Mouse (Mus musculus) G1E (cell line): ENCODE data around the gene Tdgf1. TPM values are rescaled to one million over a fixed set of nuclear protein-coding genes. Genes with fewer than 3 reads are reported as not detected.

ENCODE experiments used
- ATAC-seq: 2 replicates; pipeline ENCODE4 v1.8.0; 2016; ENCODE audit warnings: mild to moderate bottlenecking; ENCODE audit not compliant: insufficient number of reproducible peaks, poor library complexity, low FRiP score, severe bottlenecking; ENCODE audit errors: extremely low read depth
- DNase-seq: peaks from one replicate; pipeline ENCODE4 v3.0.0; 2012; ENCODE audit warnings: low spot score
- H3K27me3 ChIP-seq: 2 replicates; pipeline ENCODE4 v1.6.1; 2012; ENCODE audit warnings: mild to moderate bottlenecking, low read length, inconsistent platforms; ENCODE audit not compliant: insufficient read depth
- H3K36me3 ChIP-seq: replicated peaks from 2 replicates; pipeline ENCODE3; 2012; ENCODE audit warnings: mild to moderate bottlenecking, inconsistent platforms
- H3K4me1 ChIP-seq: 2 replicates; pipeline ENCODE4 v1.6.1; 2012; ENCODE audit warnings: low read depth, low read length, inconsistent platforms, mixed read lengths; ENCODE audit not compliant: insufficient read depth
- H3K4me3 ChIP-seq: 2 replicates; pipeline ENCODE4 v1.5.1; 2012; ENCODE audit warnings: low read depth, mild to moderate bottlenecking, inconsistent platforms, low read length, moderate library complexity, mixed read lengths
- H3K9me3 ChIP-seq: replicated peaks from 2 replicates; pipeline ENCODE4 v1.6.1; 2012; ENCODE audit warnings: inconsistent platforms
- CTCF ChIP-seq: IDR thresholded peaks from 2 replicates; pipeline ENCODE4 v1.5.1; 2012; ENCODE audit warnings: low read depth, low read length, inconsistent platforms, mixed read lengths
- GATA1 ChIP-seq: IDR thresholded peaks from 2 replicates; pipeline ENCODE4 v1.6.1; 2012; ENCODE audit warnings: borderline replicate concordance, low read length, inconsistent platforms, mixed read lengths
- GATA2 ChIP-seq: IDR thresholded peaks from 2 replicates; pipeline ENCODE4 v1.6.1; 2012; ENCODE audit warnings: low read depth, low read length, inconsistent platforms, borderline replicate concordance
- POLR2AphosphoS5 ChIP-seq: IDR thresholded peaks from 2 replicates; pipeline ENCODE4 v1.6.1; 2012; ENCODE audit warnings: low read depth, low read length, inconsistent platforms; ENCODE audit not compliant: insufficient replicate concordance
- TAL1 ChIP-seq: conservative IDR thresholded peaks from 2 replicates; pipeline ENCODE4 v1.6.1; 2012; ENCODE audit warnings: low read depth, low read length, inconsistent platforms, mixed read lengths
- polyA plus RNA-seq: library from polyadenylated mRNA; stranded (reverse); fragments of >175 nt; gene quantifications from 2 replicates; pipeline ENCODE4 v1.2.3, GENCODE M21; 2012
- total RNA-seq, 2 experiments: library from RNA; stranded (forward) in 1 of 2; stranded (reverse) in 1 of 2; fragments of 200-1000 nt in 1 of 2; fragments of >200 nt in 1 of 2; fragmentation: Nextera tagmentation in 1 of 2; gene quantifications; 2 replicates each; pipeline ENCODE4 v1.2.3; 2014 to 2017

Tdgf1 gene
- total and polyA plus RNA-seq, 3 experiments: 0.60 TPM; not detected in 2

DNA sequence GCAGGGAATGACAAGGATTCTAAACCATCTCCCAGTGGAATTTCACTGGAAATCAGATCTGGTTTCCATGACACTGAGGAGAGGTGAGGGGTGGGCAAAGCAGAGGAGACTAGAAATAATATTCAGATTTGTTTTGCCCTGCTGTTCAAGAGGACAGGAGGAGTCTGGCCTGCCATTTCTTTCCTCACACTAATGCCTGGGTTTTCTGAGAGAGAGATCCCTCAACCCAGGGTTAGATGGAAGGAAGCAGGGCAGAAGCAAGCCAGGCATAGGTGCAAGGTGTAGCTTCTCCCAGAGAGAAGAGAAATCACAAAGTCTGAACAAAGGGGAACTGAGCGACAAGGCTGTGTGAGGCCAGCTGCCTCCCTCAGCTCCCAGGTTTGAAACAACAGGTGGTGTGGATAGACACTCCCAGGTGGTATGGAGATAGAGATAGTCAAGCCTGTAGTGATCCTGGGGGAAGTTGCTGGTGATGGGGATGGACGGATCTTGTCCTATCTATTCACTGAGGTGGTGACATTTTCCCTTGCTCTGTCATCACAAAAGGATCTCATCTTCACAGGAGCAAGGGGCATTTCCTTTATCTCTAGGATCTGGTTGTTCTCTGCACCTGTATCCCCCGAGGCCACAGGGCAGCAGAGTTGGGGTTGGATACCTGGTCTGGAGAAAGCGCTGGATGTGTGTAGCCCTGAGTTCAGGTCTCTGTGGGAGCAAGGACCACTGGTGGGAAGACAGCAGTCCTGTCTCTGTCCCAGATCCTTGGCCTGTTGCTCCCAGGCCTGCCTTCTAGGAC lies 37.9 kb downstream of the Tdgf1 start:
- ATAC-seq: no peak
- H3K27me3 ChIP-seq: peaks cover 3% of the 10 kb centered on the region; the same call in 1 of the 2 replicates
- no peaks in the 10 kb centered on the region for H3K36me3 ChIP-seq
- DNase-seq: no peak
- no peaks in the 10 kb centered on the region for H3K9me3 ChIP-seq
- peaks cover 7% of the 10 kb centered on the region for H3K4me1 ChIP-seq
- no peak overlapping the region for H3K4me3 ChIP-seq
- no peak for TF ChIP-seq TAL1
- TF ChIP-seq POLR2AphosphoS5: no peak
- TF ChIP-seq GATA2: no peak
- TF ChIP-seq CTCF: no peak
- no peak for TF ChIP-seq GATA1

DNA sequence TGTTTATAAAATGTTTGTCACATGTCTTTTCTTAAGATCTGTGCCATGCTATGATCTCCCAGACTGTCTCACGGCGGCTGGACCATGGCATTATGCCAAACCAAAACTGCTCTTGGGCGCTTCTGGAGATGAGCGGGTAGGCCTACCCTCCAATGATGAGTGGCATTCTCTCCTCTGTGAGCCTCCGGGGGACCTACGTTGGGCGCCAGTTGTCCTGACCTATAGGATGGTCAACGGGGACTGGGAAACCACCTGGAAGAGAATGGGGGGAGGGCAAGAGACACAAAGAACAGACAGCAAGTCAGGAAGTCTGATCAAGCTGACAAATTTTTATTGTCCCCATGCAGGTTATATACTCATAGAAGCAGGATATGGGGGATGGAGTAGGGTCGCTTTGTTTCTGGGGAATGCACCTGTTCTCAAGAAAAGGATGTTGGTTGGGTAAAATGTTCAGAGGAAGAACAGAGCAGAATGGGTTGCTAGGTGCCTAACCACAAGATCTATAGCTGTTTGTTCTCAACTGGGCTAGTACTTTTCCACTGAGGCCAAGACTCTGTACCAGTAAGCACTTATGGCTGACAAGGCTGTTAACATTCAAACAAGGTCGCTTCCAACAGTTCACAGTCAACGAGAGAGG lies 38.6 kb downstream of the Tdgf1 start:
- ATAC-seq (no peak), DNase-seq (no peak)
- Histone ChIP-seq H3K27me3 (peaks cover under 1% of the 10 kb centered on the region; the same call in 1 of the 2 replicates), H3K4me1 (peaks cover 7% of the 10 kb centered on the region), H3K36me3 (no peaks in the 10 kb centered on the region), H3K4me3 (no peak overlapping the region), H3K9me3 (no peaks in the 10 kb centered on the region)
- no peak for TF ChIP-seq POLR2AphosphoS5
- TF ChIP-seq CTCF: no peak
- no peak for TF ChIP-seq GATA2
- TF ChIP-seq GATA1: no peak
- no peak for TF ChIP-seq TAL1

DNA sequence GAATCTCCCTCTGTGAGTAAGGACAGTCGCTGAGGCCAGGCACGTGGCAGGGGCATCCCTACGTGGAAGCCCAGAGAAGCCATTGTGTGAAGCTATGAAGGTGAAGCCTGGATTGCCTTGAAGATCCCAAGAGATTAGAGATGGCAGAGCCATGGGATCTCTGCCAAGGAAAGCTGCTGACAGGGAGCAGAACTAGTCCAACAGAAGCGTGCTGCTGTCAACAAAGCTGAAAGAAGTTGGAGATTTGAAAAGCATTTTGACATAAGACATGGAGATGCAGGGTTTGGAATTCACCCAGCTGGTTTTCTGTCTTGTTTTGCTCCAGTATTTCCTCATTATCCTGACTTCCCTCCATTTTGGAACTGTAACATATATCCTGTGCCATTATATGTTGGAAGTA lies 43.7 kb downstream of the Tdgf1 start:
- H3K36me3 ChIP-seq: no peaks in the 10 kb centered on the region
- H3K9me3 ChIP-seq: no peaks in the 10 kb centered on the region
- DNase-seq (no peak), ATAC-seq (no peak)
- TF ChIP-seq CTCF (no peak), POLR2AphosphoS5 (no peak), GATA1 (no peak), GATA2 (no peak), TAL1 (no peak)
- H3K4me1 ChIP-seq: peaks cover 7% of the 10 kb centered on the region
- no peak overlapping the region for H3K4me3 ChIP-seq
- H3K27me3 ChIP-seq: peaks cover 3% of the 10 kb centered on the region; the same call in 1 of the 2 replicates

DNA sequence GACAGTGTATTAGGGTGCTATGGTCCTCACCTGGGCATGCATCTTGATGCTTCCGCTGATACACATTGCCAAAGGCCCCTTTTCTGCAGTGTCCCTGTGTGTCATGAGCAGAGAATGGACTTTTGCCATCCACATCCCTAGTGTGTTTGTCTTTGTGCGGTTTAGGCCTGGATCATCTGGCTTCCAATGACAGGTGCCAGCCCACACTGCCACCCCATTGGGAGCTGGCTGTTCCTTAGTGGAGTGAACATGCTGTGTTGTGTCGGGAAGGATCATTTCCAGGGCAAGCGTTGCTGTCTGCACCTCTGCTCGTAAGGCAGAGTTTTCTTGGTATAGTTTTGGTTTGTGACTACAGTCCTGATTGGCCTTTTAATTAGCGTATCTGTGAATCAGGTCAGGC lies 44.8 kb downstream of the Tdgf1 start:
- H3K27me3 ChIP-seq: peaks cover 3% of the 10 kb centered on the region; the same call in 1 of the 2 replicates

DNA sequence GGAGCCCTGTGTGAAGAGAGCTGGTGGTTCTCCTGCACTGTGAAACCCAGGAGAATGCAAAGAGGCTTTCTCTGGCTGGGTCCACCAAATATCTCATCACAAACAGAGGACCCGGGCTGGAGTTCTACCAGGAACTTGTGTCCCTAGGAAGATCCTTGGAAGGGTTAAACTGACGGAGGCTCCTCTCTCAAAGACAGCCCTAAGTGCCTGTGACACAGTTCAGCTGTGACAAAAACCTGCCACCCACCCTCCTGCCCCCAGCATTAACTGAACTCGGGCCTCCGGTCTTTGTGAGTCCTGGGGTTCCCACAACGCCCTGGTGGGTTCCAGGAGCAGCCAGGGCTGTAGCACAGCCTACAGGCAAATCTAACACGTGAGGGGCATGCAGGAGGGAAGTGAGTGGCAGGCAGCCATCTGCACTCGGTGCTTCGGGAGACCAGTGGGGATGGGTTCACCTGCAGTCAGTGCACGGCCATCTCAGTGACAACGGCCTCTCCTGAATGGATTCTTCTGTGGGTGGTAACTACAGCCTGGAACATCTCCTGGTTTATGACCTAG lies 46.4 kb downstream of the Tdgf1 start:
- Histone ChIP-seq H3K27me3 (peaks cover 6% of the 10 kb centered on the region; the same call in 1 of the 2 replicates), H3K4me3 (no peak overlapping the region), H3K36me3 (no peaks in the 10 kb centered on the region), H3K9me3 (no peaks in the 10 kb centered on the region), H3K4me1 (no peaks in the 10 kb centered on the region)
- ATAC-seq: no peak
- TF ChIP-seq CTCF: no peak
- no peak for DNase-seq

More for the DNA sequence above, 44.8 kb downstream of the Tdgf1 start:
- H3K4me3 ChIP-seq: no peak overlapping the region
- DNase-seq (no peak), ATAC-seq (no peak)
- no peaks in the 10 kb centered on the region for H3K9me3 ChIP-seq
- H3K36me3 ChIP-seq: no peaks in the 10 kb centered on the region
- no peak for TF ChIP-seq GATA1
- peaks cover 7% of the 10 kb centered on the region for H3K4me1 ChIP-seq

DNA sequence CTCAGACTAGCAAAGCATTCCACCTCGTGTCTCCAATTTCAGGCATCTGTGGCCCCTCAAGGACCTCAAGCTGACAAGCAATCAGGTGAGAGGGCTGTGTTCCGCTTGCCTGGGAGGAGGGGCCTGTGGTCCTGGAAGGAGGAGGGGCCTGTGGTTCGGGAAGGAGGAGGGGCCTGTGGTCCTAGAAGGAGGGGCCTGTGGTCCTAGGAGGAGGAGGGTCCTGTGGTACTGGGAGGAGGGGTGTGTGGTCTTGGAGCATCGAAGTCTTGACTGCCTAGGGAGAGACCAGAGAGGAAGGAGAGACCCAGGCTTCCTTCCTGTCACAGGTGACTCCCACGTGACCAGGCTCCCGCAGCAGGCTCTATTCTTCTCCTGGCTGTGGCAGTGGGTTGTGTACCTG lies 49.4 kb downstream of the Tdgf1 start:
- no peaks in the 10 kb centered on the region for H3K36me3 ChIP-seq
- peaks cover 8% of the 10 kb centered on the region; the same call in 1 of the 2 replicates for H3K27me3 ChIP-seq
- no peaks in the 10 kb centered on the region for H3K4me1 ChIP-seq
- no peaks in the 10 kb centered on the region for H3K9me3 ChIP-seq
- TF ChIP-seq GATA1 (no peak), POLR2AphosphoS5 (no peak), GATA2 (no peak), TAL1 (no peak), CTCF (no peak)
- ATAC-seq (no peak), DNase-seq (no peak)
- H3K4me3 ChIP-seq: no peak overlapping the region
